Mouse (Mus musculus) Muller cell, postnatal 12 days (primary cell): ENCODE results near the gene Nutm1.
"Not testable (repeated sequence)": the region's sequence is repeated elsewhere in the genome, so short reads cannot be mapped to it uniquely, and the experiment has no call there.

ENCODE experiments used
- DNase-seq: peaks from one replicate; pipeline ENCODE4 v3.0.0-alpha.2; 2015; ENCODE audit errors: inconsistent ontology term

The Nutm1 gene

GRCm38 (mm10) chr2:112259241-112259962 lies at the start of gene Nutm1:
Gene Nutm1 (minus strand): TSS chr2:112259291.
- DNase-seq: no peak

GRCm38 (mm10) chr2:112308671-112309070 lies 49.6 kb upstream of the Nutm1 start:
- DNase-seq: peak; percentile 58

GRCm38 (mm10) chr2:112298221-112298620 lies 39.1 kb upstream of the Nutm1 start:
- no peak for DNase-seq

GRCm38 (mm10) chr2:112296211-112296610 lies 37.1 kb upstream of the Nutm1 start:
- no peak for DNase-seq

- DNase-seq: no peak
Measured at GRCm38 (mm10) chr2:112292823-112293222, 33.7 kb upstream of the Nutm1 start.

- no peak for DNase-seq
Measured at GRCm38 (mm10) chr2:112289507-112289906, 30.4 kb upstream of the Nutm1 start.

- DNase-seq: no peak
Measured at GRCm38 (mm10) chr2:112287059-112287458, 28.0 kb upstream of the Nutm1 start.

- DNase-seq: not testable (repeated sequence)
Measured at GRCm38 (mm10) chr2:112286062-112286461, 27.0 kb upstream of the Nutm1 start.

- no peak for DNase-seq
Measured at GRCm38 (mm10) chr2:112285031-112285390, 25.9 kb upstream of the Nutm1 start.

- peak; percentile 56 for DNase-seq
Measured at GRCm38 (mm10) chr2:112284363-112285030, 25.4 kb upstream of the Nutm1 start.

GRCm38 (mm10) chr2:112282846-112283245 lies 23.8 kb upstream of the Nutm1 start:
- no peak for DNase-seq

- DNase-seq: no peak
Measured at GRCm38 (mm10) chr2:112276870-112277269, 17.8 kb upstream of the Nutm1 start.

GRCm38 (mm10) chr2:112273474-112273873 lies 14.4 kb upstream of the Nutm1 start:
- DNase-seq: no peak

GRCm38 (mm10) chr2:112272909-112273308 lies 13.8 kb upstream of the Nutm1 start:
- DNase-seq: no peak

GRCm38 (mm10) chr2:112270011-112270410 lies 10.9 kb upstream of the Nutm1 start:
- DNase-seq: no peak

GRCm38 (mm10) chr2:112267547-112268269 lies 8.6 kb upstream of the Nutm1 start:
- DNase-seq: no peak

- peak; percentile 26 for DNase-seq
Measured at GRCm38 (mm10) chr2:112266780-112267179, 7.7 kb upstream of the Nutm1 start.

- peak; percentile 70 for DNase-seq
Measured at GRCm38 (mm10) chr2:112266242-112266592, 7.1 kb upstream of the Nutm1 start, which contains the start of gene Gm21985. Gene Gm21985 (plus strand): TSS chr2:112266314.

GRCm38 (mm10) chr2:112265448-112266241 lies 6.6 kb upstream of the Nutm1 start, which contains the start of gene Slc12a6:
Gene Slc12a6 (plus strand): TSS chr2:112265825.
- peak; percentile 94 for DNase-seq

GRCm38 (mm10) chr2:112264364-112264763 lies 5.3 kb upstream of the Nutm1 start:
- no peak for DNase-seq

- peak; percentile 25 for DNase-seq
Measured at GRCm38 (mm10) chr2:112262779-112263295, 3.7 kb upstream of the Nutm1 start.
